Mouse (Mus musculus): Measurements from ENCODE around the gene Prss27.
A peak's percentile ranks its signal among the peaks of the same experiment; 100 is the strongest.

Prss27 gene

DNA sequence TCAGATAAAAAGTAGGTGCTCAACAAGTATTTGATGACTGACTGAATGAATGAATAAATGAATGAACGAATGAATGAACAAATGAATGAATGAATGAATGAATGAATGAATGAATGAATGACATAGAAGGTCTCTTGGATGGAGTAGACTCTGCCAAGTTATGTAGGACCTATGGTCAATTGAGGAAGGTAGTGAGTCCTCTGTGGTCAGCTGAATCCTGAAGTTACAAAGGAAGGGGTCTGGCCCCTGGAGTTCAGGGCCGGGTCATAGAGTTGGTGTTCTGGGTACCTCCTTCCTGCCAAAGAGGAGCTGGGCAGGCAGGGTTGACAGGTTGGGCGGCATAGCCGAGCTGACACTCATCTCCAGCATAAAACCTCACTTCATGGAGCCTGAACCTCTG lies at the start of gene Prss27:
Gene Prss27, plus strand, starts transcription at position 301 of the 400 bp plus-strand sequence.
- DNase-seq (ENCODE audit: low read depth, low spot score) = no peak

GRCm38 (mm10) chr17:23989802-23990201 lies 48.1 kb upstream of the Prss27 start:
- no peak for DNase-seq (ENCODE audit: low read depth, low spot score)

DNA sequence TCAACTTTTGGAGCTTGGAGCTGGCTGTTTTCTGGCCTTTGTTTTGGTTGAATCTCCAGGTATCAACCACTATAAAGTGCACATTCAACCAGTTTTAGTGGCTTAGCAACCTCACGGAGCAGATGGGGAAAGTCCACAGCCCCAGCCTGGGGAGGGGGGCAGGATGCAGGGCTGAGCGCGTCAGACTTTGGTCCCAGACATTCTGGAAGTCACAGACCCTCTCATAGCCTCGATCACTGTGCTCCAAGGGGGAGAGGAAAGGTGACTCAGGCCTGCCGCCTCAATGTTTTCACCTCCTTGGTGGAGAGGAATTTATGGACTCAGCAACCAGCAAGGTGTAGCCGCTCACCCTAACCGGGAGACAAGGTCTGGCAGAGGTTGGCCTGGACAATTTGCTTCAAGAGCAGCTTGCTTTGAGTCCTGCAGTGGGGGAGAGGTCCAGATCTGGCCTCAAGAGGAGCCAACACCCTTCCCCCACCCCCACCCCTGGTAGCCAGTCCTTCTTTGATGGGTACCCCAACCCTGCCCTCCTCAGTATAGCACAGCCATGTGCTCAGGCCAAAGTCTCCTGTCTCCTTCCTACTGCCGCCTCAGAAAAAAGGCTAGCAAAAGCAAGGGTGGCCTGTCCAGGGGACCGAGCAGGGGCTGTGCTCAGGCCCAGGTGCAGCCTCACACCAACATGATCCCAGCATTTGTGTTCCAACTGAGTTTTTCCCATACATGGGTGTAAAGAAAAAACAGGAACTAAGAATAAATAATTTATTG lies 45.0 kb upstream of the Prss27 start:
- DNase-seq (ENCODE audit: low read depth, low spot score) = no peak

DNA sequence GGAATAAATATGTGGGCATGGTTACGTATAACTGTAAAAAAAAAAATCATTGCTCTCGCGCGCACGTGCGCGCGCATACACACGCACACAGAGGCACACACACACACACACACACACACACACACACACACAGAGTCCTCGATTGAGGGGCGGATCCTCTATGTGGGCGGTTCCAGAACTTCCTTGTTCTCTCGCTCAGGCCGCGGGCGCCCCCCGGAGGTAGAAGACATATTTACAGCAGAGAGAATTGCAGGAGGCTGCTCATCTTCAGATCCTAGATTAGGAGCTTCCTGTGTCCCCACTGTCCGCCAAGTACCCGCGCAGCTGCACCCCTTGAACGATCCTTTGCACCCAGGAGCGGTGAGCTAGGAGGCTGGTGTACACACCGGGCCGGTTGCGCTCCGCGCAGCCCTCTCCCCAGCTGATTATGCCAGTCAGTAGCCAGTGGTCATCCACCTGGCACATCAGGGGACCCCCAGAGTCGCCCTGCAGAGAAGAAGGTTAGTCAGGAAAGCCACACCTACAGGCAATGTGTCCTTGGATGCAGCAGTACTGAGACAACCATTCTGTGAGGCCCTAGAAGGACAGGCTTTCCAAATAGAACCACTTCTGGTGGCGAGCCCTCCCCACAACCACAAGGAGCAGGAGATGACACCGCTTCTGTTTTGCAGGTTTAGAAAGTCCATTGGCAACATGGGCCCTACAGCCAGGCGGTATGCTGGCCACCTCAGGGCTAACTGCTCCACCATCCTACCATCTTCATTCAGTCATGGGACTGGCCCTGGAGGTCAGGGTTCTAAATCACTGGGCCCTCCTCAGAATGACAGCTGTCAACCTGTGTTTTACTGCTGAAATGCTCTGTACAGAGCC lies 44.1 kb upstream of the Prss27 start:
- peak; percentile 79 for DNase-seq (ENCODE audit: low read depth, low spot score)

DNA sequence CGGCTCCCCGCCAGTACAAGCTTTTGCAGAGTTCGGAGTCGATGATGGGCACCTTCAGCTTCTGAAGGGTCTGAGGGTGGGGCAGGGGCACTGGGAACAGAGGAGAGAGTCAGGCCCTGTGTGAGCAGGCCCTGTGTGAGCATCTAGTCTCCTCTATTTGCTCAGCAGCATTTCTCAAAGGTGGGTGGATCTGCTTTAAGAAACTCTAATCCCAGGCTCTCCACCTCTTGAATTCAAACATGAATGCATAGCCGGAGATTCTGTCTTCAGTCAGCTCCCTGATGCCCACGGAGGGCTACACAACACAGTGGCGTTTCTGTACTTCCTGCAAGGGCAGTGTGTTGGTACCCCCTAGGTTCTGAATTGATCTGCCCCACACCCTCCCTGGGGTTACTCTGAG lies 43.3 kb upstream of the Prss27 start:
- DNase-seq (ENCODE audit: low read depth, low spot score) = no peak

DNA sequence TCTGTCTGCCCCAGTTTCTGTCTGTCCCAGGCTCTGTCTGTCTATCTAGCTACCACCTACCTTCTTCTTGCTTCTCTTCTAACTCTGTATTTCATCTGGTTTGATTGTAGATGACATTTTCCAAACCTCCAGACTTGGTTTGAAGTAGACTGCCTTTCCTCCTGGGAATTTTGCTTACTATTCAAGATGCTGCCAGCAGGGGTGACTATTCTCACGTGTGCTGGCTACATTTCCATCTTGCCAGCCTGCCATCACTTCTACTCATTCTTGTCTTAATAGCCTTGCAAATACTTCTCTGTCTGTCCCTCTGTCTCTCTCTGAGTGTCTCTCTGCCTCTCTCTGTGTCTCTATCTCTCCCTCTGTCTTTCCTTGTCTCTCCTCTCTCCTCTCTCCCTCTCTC lies 42.5 kb upstream of the Prss27 start:
- DNase-seq (ENCODE audit: low read depth, low spot score) = no peak

- DNase-seq (ENCODE audit: low read depth, low spot score) = no peak
Measured at GRCm38 (mm10) chr17:23997901-23998300, 40.0 kb upstream of the Prss27 start, which contains the start of gene Prss22. TSS of gene Prss22 (minus strand) at chr17:23998100.

DNA sequence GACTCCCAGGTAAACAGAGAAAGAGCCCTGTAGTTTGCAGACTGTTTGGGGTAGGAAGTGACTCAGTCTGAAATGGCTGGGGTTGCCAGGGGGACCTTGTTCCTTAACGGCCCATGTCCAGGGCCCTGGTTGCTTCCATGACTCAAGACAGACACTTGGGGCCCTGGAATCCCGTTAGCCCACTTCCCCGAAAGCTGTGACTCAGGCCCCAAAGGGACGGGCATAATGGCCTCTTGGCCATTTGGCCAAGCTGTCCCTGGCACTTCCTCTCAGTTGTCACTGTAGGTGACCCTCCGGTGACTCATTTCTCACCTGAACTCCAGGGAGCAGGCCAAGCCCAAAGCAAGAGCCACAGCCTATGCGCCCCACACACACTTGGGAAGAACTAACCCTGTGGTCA lies 39.6 kb upstream of the Prss27 start:
- DNase-seq (ENCODE audit: low read depth, low spot score) = no peak

- no peak for DNase-seq (ENCODE audit: low read depth, low spot score)
Measured at GRCm38 (mm10) chr17:24000404-24000803, 37.5 kb upstream of the Prss27 start.

GRCm38 (mm10) chr17:24004071-24004665 lies 33.8 kb upstream of the Prss27 start:
- DNase-seq (ENCODE audit: low read depth, low spot score) = no peak

DNA sequence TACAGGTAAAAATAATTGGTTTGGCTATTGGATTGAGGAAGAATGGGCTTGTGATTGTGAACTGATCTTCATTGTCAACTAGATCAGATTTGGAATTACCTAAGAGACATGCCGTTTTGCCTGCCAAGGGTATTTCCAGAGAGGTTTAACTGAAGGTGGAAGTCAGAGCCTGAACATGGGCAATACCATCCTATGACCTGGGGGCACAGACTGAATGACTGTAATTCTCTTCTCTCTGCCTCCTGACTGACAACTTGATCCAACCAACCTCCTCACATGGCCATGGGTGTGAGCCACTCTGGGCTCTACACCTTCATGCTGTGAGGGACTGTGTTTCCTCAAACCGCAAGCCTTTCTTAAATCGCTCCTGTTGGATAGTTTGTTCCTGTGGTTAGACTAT lies 32.9 kb upstream of the Prss27 start:
- no peak for DNase-seq (ENCODE audit: low read depth, low spot score)

DNA sequence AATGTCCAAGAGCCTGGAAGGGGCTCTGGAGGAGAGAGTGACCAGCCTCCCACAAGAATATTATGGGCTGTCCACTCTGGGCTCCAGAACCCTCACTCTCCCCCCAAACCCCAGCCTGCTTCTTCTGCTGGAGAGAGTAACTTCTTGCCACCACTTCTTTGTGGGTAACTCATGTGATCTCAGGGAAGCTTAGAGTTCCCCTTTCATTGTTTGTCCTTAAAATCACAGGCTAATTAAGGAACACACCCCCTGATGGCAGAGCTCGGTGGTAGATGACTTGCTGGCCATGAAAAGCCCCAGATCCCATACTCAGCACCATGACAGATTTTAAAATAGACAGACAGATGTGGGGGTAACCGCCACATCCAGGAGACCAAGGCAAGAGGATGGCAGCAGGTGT lies 31.0 kb upstream of the Prss27 start:
- DNase-seq (ENCODE audit: low read depth, low spot score) = no peak

- DNase-seq (ENCODE audit: low read depth, low spot score) = no peak
Measured at GRCm38 (mm10) chr17:24007391-24007790, 30.6 kb upstream of the Prss27 start.

DNA sequence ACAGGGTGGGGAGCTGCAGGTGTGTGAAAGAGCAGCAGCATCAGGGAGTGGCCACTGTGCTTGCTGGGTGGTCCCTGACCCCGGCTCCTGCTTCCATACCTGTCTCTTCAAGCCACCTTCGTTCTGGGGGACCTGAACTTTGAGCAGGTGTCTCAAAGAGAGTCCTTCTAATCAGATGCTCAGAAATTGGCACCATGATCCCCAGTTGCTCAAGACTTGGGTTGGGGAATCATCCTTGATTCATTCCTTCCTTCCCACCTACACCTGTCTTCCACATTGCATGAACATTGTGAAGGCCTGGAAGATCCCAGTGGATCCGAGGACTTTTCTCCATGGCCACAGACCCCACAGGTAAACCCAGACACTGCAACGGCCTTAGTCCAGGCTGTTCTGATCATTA lies 29.8 kb upstream of the Prss27 start:
- DNase-seq (ENCODE audit: low read depth, low spot score) = no peak

- DNase-seq (ENCODE audit: low read depth, low spot score) = no peak
Measured at GRCm38 (mm10) chr17:24009617-24010016, 28.3 kb upstream of the Prss27 start.

DNA sequence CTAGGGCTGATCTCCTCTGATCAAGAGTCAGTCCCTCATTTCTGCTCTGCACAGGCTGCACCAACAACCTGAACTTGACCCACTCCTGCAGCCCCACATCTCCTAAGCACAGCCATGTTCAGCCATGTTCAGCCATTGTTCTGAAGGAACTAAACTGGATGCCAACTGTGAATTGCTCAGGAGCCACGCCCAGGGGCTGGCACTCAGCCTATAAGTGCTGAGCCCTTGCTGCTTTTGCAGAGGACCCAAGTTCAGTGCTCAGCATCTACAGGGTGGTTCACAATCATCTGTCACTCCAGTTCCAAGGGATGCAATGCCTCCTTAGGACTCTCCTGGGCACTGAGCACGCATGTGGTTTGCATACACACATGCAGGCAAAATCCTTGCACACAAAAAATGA lies 25.0 kb upstream of the Prss27 start:
- DNase-seq (ENCODE audit: low read depth, low spot score) = no peak

DNA sequence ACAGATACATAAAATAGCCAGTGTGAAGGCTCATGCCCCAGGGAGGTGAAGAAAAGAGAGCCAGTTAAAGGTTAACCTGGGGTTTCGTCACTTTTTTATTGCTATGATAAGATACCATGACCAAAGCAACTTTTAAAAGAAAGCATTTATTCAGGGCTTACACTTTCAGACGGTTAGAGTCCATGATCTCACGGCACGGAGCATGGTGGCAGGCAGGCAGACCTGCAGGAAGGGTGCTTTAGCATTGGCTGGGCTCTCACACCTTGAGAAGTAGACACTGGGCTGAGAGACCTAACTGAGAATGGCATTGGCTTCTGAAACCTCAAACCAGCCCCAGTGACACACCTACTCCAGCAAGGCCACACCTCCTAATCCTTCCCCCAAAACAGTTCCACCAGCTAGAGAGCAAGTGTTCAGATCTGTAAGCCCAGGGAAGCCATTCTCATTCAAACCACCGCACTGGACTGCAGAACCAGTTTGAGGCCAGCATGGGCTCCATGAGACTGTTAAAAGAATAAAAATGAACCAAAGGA lies 23.4 kb upstream of the Prss27 start:
- DNase-seq (ENCODE audit: low read depth, low spot score) = no peak

DNA sequence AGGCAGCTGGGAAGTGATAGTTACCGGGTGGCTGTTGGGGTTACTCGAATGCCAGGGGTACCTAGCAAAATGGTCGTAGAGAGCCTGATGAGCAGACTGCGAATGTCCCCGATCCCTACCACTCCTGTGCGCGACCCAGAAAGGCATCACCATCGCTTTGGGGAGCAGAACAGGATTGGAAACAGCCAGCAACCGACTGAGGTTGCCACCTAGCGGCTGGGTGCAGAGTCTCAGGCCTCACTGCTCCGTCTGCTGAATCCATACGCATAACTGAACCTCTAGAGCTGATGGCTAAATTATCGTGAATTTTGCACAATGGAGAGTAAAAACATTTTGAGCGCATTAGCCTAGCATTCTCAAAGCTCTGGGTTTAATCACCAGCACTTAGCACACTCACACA lies 22.2 kb upstream of the Prss27 start:
- peak; percentile 55 for DNase-seq (ENCODE audit: low read depth, low spot score)

GRCm38 (mm10) chr17:24020696-24021095 lies 17.2 kb upstream of the Prss27 start:
- DNase-seq (ENCODE audit: low read depth, low spot score) = no peak

- no peak for DNase-seq (ENCODE audit: low read depth, low spot score)
Measured at GRCm38 (mm10) chr17:24021375-24022199, 16.4 kb upstream of the Prss27 start.

DNA sequence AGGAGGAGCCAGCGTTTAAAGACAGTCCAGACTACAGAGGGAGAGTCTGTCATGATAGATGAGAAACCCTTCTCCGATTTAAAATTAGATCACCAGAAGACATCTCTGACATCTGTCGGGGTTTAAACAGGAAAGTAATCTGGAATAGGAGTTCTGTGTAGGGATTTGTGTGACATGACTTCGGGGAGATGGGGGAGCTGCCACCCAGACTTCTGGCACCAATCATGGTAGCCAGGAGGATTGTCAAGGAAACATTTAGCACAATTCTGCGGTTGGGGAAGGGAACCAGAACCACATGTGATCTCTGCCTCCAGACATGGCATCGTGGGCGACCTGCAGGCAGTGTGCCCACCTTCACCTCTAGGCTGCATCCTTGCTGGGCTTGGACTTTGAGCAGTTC lies 8.5 kb upstream of the Prss27 start:
- DNase-seq (ENCODE audit: low read depth, low spot score) = no peak

Data from WW6 (cell line).